Mouse (Mus musculus) urinary bladder, postnatal 36 days (tissue): Measurements from ENCODE around the gene 4933427D14Rik.
"Not testable (repeated sequence)": the region's sequence is repeated elsewhere in the genome, so short reads cannot be mapped to it uniquely, and the experiment has no call there.

ENCODE experiments used
- DNase-seq, 2 experiments: peaks; one replicate each; pipeline ENCODE4 v3.0.0; 2022; ENCODE audit warnings: low spot score in 2 of 2, mixed read lengths in 1 of 2

4933427D14Rik gene

DNA sequence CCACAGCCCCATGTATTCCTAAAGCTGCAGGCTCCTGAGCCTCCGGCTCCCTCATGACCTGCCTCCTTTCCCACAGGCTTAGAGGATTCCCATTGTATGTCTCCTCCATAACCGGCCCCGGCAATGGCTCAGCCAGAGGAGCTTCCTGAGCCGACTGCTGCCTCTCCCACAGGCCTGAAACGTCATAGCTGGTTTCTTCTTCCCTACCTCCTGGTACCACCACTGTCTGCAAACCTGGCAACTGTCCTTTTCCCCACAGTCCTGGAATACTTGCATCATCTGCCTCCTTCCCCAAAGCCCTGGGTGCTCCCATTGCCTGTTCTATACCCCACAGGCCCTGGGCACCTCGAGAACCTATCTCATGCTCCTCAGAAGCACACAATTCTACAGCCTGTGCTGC lies 2.0 kb downstream of the 4933427D14Rik start:
- DNase-seq = no peak

DNA sequence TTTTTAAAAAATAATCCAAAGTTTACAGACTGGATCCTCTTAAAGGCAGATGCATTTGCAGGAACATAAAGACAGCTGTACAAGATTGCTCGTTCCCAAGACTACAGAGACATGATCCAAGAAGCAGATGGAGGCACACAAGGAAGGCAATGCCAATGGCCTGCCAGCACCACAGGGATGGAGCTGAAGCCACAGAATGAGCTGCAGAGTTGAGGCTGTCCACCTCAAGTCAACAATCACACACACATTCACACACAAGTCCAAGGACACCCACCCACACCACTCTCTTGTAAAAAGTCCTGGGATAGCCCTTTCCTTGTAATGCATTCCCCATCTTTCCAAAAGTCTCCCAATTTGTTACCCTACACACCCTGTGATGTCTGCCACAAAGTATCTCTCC lies 3.8 kb downstream of the 4933427D14Rik start:
- no peak for DNase-seq

DNA sequence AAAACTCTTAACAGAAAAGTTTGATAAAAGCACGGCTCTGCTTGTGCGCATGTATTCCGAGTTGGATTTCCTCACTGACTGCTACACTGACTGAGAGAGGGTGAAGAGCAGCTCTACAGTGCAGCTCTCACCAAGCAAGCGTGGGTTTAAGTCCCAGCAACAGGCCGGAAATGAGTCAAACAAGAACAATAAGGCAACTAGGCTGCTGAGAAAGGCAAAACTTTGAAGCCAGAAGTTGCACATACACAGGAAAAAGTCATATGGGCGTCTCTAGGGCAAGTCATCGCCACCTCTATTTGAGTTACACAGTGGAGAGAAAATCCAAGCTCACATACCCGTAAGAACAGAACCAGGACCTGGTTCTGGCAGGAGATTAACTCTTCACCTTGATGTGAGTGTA lies 10.8 kb downstream of the 4933427D14Rik start:
- no peak for DNase-seq

DNA sequence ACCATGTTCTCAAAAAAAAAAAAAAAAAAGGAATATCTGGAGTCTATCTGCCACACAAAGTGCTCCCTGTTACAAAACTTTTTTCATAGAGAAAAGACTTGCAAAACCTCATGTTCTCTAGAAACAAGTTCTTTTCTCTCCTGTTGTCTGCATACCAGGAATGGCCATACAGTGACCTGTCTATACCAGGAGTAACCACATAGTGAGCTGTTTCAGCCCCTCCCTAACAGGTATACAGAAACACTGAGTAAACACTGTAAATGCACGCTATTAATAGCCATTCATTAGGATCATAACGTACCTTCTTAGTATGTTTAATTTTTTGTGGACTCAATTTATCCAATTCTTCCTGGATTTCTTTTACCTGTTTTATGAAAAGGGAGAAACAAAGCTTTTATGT lies 13.0 kb downstream of the 4933427D14Rik start:
- DNase-seq = no peak

- DNase-seq = no peak
Measured at GRCm38 (mm10) chr11:72190857-72191256, 16.4 kb downstream of the 4933427D14Rik start.

GRCm38 (mm10) chr11:72184252-72184651 lies 23.0 kb downstream of the 4933427D14Rik start:
- DNase-seq = no peak

- DNase-seq = no peak
Measured at GRCm38 (mm10) chr11:72181136-72181535, 26.1 kb downstream of the 4933427D14Rik start.

DNA sequence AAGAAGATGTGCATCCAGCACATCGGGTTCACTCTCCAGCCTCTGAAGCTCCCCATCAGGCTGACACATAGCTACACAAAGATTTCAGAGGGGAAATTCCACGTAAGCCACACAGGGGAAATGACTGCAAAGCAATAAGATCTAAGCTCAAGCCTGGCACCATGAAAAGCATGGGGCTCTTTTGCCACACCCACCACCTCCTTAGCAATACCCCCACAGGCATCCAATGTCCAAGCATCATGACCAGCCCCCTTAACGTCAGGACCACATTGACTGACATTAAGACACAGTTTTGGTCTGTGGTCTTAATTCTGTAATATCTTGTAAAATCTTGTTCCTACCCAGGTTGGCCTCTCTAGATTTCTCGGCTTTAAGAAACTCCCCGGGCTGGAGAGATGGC lies 26.7 kb downstream of the 4933427D14Rik start:
- no peak for DNase-seq

- no peak for DNase-seq
Measured at GRCm38 (mm10) chr11:72176553-72176952, 30.7 kb downstream of the 4933427D14Rik start.

GRCm38 (mm10) chr11:72175966-72176365 lies 31.3 kb downstream of the 4933427D14Rik start:
- no peak for DNase-seq

- DNase-seq = no peak
Measured at GRCm38 (mm10) chr11:72174721-72175120, 32.5 kb downstream of the 4933427D14Rik start.

DNA sequence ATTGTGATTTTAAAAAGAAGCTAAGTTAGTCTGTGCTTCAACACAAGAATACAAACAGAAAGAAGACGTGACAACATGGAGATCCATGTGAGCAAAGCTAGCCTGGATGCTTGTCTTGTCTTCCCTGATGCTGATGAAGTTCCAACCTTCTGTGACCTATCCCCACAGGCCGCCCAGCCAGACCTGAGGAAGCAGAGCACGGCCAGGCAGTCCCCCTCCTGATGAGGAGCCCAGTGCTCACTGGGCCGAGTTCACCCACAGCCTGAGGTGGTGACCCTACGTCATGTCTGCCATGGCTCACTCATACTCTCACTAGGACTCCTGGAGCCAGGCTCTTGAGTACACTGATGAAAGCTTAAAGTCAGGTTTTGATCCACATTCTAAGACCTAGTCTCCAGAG lies 33.8 kb downstream of the 4933427D14Rik start:
- no peak for DNase-seq

DNA sequence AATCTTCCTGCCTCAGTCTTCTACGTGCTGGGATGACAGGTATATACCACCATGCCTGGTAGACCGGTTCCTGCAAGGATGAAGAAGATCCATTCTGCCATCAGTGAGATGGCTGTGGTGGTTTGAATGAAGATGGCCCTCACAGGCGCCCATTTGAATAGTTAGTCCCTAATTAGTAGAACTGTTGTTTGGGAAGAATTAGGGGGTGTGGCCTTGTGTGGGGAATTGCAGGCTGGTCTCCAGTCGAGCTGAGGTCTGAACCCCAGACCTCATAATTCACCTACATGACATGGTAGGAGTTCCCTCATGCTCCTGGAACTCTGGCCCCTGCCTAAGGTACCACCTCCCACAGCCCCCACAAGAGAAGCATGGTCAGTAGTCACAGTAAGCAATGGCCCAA lies 35.4 kb downstream of the 4933427D14Rik start:
- not testable (repeated sequence) for DNase-seq

- no peak for DNase-seq
Measured at GRCm38 (mm10) chr11:72169871-72170270, 37.4 kb downstream of the 4933427D14Rik start.

GRCm38 (mm10) chr11:72163198-72163597 lies 44.1 kb downstream of the 4933427D14Rik start:
- DNase-seq = no peak

- DNase-seq = no peak
Measured at GRCm38 (mm10) chr11:72156624-72157023, 50.6 kb downstream of the 4933427D14Rik start.

GRCm38 (mm10) chr11:72155981-72156428 lies 51.3 kb downstream of the 4933427D14Rik start:
- DNase-seq = no peak

DNA sequence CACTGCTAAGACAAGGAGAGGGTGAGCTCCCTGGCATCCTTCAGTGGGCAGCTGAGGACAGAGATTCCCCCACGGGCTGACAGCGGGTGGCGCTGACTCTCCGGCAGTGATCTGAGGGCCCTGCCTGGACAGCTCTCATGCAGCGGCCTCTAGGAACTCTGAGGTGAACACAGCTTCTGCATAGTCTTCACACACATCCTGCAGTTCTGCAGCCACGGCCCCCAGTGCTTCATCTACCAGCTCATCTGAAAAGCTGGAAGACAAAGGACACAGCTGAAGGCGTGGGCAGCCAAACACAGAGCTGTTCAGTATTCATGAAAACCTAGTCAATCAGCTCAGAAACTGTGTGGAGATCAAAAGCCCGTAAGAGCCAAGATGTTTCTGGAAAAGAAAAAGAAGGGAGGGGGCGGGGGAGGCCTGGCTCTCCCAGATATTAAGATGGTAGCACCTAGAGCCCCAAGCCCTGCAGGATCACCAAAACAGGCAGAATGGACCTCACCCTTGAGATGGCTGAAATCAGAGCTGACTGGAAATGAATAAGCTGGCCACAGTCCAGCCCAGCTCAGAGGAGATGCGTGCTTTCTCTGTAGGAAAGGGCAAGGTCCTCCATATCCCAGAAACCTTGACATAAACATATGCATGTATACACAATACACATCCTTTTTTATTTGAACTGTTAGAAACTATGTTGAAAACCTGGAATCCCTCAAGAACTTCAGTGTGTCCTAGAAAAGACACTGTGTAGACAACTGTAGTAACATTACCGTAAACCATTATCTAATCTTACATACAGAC lies 51.9 kb downstream of the 4933427D14Rik start:
- DNase-seq = no peak

- no peak for DNase-seq
Measured at GRCm38 (mm10) chr11:72153122-72153862, 54.0 kb downstream of the 4933427D14Rik start.

DNA sequence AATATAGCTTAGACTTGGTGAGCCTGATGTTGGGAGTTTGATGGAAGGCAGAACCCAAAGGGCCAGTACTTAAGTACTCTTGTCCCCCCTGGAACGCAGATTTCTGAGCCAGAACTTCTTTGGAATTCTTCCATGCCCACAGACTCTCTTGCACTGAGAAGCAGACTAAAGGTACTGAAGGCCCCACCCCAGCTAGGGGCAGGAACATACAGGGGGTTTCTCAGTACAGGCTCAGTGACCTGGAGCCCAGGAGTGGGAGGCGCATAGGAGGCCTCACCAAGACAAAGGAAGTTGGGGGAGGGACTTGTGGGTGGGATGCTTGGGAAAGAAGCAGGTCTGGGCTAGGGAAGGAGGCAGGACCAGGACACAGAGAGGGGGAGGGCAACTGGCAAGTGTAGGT lies 56.1 kb downstream of the 4933427D14Rik start:
- no peak for DNase-seq

GRCm38 (mm10) chr11:72147910-72148309 lies 59.3 kb downstream of the 4933427D14Rik start:
- DNase-seq = no peak

DNA sequence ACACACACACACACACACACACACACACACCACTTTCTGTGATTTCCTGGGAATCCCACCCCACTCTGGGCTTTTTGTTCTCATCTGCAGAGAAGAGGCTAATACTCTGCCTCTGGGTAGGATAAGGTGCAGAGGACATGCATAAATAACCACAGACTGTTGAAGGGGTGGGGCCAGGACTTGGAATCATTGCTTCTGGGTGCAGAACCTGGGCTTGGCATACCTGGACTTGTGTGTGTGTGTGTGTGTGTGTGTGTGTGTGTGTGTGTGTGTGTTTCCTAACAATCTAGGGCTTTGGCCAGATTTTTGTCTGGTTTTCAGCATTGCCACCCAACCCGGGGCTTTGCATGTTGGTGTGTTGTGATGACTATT lies 61.4 kb downstream of the 4933427D14Rik start:
- DNase-seq = no peak
